Mouse (Mus musculus) brain, embryonic 14.5 days (tissue): Measurements from ENCODE around the gene Oxgr1. TPM values are rescaled to one million over a fixed set of nuclear protein-coding genes. Genes with fewer than 3 reads are reported as not detected.
"Not testable (repeated sequence)": the region's sequence is repeated elsewhere in the genome, so short reads cannot be mapped to it uniquely, and the experiment has no call there.

Experiments used
- DNase-seq: peaks from one replicate; pipeline ENCODE4 v3.0.0-alpha.2; 2011; ENCODE audit warnings: low read depth
- CTCF ChIP-seq: fragments of 200-500 bp; IDR thresholded peaks from 2 replicates; pipeline ENCODE4 v1.5.1; 2012; ENCODE audit warnings: inconsistent platforms, mild to moderate bottlenecking, moderate library complexity, borderline replicate concordance; ENCODE audit not compliant: insufficient read depth, insufficient read length; ENCODE audit errors: extremely low read depth
- POLR2A ChIP-seq: fragments of 200-500 bp; IDR thresholded peaks from 2 replicates; pipeline ENCODE4 v1.6.1; 2012; ENCODE audit warnings: mild to moderate bottlenecking, inconsistent platforms, borderline replicate concordance; ENCODE audit not compliant: poor library complexity, insufficient read depth, insufficient read length, severe bottlenecking; ENCODE audit errors: extremely low read depth
- polyA plus RNA-seq: library from polyadenylated mRNA; depleted of rRNA; stranded (reverse); fragments of >200 nt; gene quantifications from 2 replicates; pipeline ENCODE4 v1.2.3, GENCODE M21; 2012; rRNA removed

Gene Oxgr1
- polyA plus RNA-seq, 1 experiment, result not detected

DNA sequence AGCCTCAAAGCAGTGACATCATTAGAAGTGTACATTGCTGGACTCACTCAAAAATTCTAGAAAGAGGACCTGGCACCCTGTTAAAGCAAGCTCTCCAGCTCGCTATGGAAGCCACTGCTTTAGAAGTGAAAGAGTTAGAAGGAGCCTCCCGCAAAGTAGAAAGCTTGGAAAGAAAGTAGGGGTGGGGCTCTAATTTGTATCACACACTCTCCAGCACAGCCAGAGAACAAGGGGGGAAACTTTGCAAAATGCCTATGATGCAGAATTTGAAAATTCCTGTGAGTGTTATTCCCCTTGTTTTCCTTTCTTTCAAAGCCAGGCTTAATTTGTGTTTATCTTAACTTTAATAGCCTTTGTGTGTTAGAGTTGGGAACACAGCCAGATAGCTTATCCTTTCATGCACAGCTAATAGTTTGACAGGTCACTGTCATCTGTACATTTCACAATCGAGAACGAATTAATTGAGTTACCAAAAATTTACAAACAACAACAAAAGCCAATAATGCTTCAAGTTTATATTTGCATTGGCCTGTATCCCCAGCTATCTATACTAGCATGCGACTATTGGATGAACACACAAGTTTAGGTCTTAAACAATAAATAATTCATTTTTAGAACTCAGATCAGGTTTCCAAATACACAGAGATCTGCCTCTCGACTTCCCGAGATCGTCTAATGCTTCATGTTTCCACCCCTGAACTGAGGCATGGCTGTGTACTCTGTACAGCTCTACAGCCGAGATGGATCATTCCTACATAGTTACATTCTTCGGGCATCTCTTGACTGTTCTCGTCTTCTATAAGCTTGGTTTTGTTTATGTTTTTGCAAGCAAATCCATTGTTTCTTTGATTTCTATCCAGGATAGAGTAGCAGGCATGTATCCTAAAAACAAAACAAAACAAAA lies 32.0 kb downstream of the Oxgr1 start:
- DNase-seq, result no peak
- no peak for TF ChIP-seq POLR2A
- no peak for TF ChIP-seq CTCF

DNA sequence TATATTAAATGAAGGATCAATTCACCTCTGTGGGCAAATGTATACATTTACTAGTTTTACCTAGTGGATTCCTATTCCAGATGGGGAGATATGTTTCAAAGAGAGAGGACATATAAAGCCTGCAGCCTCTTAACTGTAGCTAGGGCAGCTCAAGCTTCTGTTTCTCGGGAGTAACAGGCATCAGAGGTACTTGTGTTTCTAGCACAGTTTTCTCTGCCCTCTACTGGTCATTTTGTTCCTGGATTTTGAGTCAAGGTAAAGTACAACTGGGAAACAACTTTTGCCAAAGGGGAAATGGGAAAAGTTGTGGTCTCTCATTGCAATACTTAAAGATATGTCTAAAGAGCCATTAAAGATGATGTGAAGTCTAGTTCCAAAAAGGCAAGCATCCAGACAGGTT lies 37.1 kb downstream of the Oxgr1 start:
- TF ChIP-seq POLR2A (no peak), CTCF (peak; percentile 43; the same call in 1 of the 2 replicates)
- DNase-seq, result peak; percentile 78

DNA sequence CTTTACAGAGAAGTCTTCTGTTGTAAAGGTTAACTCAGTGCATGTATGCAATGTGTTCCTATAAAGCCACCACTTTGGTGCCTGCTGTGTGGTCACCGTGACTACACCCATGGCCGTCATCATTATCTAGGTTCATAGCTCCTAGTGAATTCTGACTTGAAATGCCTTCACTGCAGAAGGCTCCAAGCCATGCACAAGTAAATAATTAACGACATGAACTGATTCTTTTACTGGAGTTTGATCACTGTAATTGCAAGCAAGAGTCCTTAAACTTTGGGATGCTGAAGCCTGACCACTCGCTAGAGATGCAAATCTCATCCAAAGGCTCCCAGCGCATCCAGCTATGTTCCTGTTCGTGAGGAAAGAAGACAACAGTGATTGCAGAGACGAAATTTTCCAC lies 38.6 kb downstream of the Oxgr1 start:
- TF ChIP-seq POLR2A (no peak), CTCF (no peak)
- no peak for DNase-seq

DNA sequence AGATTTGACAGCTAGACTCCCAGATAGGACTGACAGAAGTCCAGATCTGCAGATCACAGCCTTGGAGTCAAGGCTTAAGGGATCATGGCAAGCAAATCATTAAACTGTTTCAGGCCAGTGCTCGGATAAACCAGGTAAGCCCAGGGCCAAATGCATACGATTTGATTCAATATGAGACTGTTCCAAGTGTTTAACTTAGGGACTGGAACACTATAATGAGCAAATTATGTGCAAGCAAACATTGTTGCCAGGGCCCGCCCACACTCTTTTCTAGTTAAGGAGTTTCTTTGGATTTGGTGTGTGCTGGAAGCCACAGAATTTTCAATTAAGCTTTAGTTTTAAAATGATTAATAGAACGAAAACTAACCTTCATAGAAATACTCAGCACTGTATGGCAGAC lies 39.6 kb downstream of the Oxgr1 start:
- TF ChIP-seq CTCF (no peak), POLR2A (no peak)
- DNase-seq, result no peak

DNA sequence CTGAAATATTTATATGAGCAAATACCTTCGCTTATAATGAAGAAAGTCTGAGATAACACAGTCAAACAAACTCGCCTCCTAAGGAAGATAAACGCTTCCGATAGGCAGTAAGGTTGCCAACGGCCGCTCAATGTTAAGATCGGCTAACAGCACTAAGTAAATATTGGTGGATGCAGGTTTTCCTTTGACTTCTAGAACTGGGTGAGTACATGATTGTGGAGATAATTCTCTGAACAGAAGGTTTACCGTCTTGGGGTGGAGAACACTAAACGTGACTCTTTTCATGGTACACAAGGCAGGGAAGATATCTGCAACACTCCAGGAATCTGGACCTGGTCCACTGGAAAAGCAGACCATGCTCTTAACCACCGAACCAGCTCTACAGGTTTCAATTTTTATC lies 52.6 kb downstream of the Oxgr1 start:
- no peak for TF ChIP-seq CTCF
- DNase-seq, result no peak

DNA sequence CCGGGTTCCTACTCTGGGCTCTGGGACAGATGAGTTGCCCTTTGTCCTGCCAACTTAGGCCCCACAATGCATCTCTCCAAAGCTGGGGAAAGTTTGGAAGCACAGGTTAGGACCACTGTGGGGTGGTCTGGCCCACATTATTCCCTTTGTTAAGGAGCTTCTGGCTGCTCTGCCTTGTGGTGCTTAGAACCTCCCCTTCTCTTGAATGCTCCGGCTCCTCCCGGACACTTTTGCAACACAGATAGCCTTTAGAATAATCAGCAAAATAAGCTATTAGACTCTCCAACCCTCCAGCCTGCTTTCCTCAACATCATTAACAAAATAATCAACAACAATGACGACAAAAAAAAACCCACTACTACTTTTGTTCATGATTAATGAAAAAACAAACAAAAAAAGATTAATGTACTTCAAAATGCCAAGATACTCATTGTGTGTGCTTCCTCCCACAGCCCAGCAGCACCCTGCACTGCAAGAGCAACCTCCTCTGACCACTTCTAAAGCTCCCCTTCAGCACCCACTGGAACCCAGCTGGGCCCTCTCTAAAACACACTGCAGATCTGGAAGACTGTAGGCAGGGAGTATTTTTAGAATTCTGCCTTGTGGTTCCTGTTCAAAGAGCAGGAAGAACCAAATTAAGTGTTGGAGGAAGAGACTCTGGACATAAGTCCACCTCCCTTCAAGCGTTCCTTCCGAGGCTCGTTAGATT lies 53.1 kb downstream of the Oxgr1 start:
- TF ChIP-seq CTCF (no peak), POLR2A (no peak)
- DNase-seq, result no peak

GRCm38 (mm10) chr14:119987257-119987656 lies 55.0 kb downstream of the Oxgr1 start:
- DNase-seq, result no peak
- TF ChIP-seq POLR2A, result no peak
- TF ChIP-seq CTCF, result no peak

DNA sequence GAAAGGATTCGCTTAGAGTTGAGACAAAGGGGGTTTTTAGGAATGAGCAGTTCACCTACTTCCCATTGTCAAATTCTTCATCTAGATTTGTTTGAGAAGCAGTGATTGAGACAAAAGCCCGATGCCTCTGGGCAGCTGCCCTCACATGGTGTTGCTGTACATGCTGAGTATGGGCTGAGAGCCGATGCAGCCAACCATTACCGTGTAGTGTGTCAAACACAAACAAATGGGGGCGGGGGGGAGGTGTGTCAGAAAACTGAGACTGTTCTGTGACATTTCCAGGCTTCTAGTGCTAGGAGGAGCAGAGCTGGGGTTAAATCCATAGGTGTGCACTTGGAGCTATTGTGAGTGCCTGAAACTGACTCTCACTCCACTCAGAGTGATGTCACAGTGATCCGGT lies 55.5 kb downstream of the Oxgr1 start:
- TF ChIP-seq CTCF (no peak), POLR2A (no peak)
- no peak for DNase-seq

DNA sequence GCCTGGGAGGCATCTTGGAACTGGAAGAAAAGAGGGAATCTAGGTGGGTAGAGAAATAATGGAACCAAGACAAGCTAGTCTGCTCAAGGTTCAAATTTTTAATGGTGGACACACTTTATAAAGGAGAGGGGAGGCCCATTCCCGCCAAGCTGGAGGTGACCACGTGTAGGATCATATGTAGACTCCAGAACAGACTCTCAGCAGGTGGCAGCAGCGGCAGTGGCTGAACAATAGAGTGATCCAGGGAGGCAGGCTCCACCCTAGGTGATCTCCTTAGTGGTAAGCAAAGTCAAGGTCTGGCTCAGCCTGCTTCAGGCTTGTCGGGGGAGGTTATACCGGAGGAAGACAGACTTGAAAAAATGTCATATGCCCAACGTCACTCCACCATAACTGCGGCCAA lies 55.9 kb downstream of the Oxgr1 start:
- not testable (repeated sequence) for DNase-seq

GRCm38 (mm10) chr14:119981314-119981713 lies 60.9 kb downstream of the Oxgr1 start:
- DNase-seq, result peak; percentile 39
- TF ChIP-seq CTCF, result no peak
- no peak for TF ChIP-seq POLR2A

GRCm38 (mm10) chr14:119980698-119981235 lies 61.5 kb downstream of the Oxgr1 start:
- no peak for TF ChIP-seq CTCF
- TF ChIP-seq POLR2A, result no peak
- DNase-seq, result peak; percentile 82

Other genes with a start within 250 kb of the Oxgr1 start
- 16.9 and 20.2 TPM in 2 replicates for gene Mbnl2, start 233.2 kb upstream of the Oxgr1 start, polyA plus RNA-seq